Mouse (Mus musculus): ENCODE measurements around the gene Tmem258.

The Tmem258 gene

DNA sequence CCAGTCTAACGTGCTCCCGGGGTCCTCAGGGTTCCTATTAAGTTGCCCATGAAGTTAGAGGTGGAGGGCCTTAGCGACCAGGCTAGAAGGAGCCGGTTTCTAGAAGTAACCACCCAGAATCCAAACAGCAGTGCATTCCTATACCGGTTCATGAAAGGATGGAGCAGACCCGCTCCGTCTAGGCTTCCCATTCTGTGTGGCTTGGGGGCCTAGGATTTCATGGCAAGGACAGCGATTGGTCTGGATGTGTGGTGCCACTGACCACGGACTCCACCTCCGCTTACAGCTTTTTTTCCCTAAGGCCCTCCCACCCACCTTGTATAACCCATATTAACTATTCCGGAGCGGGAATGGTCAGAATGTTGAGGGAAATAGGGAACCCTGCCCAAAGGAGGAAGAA lies 19.7 kb upstream of the Tmem258 start:
- no peak for DNase-seq (ENCODE audit: low spot score in 2 of 2)

DNA sequence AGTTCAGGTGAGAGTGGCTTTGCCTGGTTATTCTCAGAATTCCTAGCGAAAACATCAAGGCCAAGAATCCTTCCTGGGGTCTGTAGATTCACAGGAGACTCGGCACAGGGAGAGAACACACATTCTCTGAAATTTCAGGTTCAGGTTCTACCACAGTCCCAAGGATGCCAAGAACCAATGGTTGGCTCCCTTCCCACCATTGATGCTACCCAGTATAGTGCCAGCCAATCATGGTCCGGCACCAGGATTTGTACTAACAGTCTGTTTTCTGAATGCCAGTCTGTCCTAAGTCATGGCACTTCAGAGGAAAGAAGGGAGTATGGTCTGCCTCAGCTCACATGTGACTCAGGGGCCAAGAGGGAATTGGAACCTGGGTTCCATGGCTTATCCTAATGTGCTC lies 17.9 kb upstream of the Tmem258 start:
- no peak for DNase-seq (ENCODE audit: low spot score in 2 of 2)

DNA sequence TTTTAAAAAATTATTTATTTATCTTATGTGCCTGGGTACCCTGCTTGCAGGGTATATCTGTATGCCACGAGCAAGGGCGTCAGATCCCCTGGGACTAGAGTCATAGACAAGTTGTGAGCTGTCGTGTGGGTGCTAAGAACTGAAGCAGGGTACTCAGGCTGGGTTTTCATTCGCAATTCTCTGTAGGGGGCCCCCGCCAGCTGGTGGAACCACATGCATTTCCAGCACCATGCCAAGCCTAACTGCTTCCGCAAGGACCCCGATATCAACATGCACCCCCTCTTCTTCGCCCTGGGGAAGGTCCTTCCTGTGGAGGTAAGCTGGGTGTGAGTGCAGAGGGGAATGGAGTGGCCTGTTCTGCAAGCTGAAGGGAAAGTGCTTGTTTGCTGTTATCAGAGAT lies 17.2 kb upstream of the Tmem258 start:
- DNase-seq (ENCODE audit: low spot score in 2 of 2) = no peak

DNA sequence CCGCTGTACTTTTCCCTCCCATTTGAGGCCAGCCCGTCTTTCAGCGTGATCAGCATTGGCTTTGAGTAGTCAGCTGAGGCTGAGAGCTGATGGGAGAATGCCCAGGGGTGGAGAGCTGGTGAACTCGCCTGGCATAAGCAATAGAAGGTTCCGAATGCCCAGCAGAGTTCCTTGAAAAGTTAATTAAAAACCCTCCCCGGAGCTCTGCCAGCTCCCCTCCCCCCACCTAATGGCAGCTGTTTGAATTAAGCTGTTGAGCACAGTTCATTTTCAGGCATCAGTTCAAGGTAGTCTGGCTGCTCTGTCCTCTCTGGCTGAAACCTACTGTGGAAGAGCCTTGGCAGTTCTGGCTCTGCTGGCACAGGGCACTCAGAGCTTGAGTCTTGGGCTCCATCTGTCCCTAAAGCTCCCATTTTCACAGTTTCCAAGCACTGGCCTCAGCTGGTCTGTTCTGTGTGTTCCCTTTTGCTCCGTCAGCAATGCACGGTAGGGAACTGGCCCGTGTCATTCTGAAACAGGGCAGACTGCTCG lies 15.5 kb upstream of the Tmem258 start:
- DNase-seq (ENCODE audit: low spot score in 2 of 2) = no peak

DNA sequence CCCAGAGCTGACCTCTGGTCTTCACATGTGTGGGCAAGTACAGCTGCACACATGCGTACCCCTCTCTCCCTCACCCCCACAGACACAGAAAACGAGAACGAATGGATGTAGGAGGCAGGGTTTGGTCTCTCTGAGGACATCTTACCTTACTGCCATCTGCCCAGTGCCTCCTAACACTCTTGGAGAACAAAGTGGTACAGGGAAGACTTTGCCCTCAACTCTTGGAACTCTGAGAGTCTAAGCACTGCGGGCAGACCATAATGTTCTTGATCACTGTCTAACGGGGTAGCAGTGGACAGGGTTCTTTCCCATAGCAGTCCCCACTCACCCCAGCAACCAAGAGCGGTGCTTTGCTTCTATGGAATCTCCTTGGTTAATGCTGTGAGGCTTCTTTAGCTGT lies 14.8 kb upstream of the Tmem258 start:
- no peak for DNase-seq (ENCODE audit: low spot score in 2 of 2)

DNA sequence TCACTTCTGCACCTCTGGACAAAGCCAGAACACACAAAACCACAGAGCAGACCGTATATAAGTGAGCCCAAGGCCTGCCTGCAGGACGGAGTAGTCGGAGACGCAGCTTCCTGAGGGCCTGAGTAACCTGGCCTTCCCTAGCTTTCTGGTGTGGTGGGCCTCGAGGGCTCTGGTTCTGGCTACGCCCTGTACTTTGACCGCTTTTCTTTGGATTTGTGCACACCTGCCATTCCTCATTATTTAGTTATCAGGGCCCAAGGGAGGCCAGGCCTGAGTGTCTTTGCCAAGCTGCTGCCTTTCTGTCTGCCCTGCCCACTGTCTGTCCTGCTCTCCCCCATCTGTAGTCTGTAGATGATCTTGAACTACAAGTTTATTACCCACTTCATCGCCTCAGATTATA lies 13.9 kb upstream of the Tmem258 start:
- DNase-seq (ENCODE audit: low spot score in 2 of 2) = no peak

DNA sequence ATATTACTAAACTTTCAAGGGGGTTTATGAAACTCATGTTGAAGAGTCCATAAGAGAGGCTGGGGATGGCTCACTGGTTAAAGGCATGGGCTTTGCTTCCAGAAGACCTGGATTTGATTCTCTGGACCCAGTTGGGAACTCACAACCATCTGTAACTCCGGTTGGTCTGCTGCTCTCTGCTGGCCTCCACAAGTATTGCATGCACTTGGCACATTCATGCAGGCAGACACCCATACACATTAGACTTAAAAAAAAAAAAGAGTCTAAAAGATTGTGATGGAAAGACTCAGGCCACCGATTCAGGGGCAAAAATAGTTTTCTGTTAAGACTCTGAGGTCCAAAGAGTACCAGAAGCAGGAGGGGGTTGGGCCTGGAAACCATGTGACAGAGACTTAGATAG lies 13.0 kb upstream of the Tmem258 start:
- DNase-seq (ENCODE audit: low spot score in 2 of 2) = peak; percentile 75 to 89

DNA sequence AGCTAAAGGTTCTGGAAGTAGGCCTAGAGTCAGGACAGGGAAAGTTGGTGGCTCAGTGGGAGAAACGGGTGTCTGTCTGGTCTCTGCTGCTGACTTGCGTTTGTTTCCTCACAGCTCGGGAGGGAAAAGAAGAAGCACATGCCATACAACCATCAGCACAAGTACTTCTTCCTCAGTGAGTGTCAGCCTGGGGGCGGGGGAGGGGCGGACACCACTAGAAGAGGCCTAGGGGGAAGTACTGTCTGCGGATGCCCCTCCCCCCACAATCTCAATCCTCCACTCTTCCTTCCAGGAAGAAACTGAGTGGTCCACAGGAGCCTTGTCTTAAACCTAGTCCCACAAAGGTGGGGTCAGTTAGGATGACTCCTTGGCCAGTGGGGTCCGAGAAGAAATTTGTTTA lies 12.5 kb upstream of the Tmem258 start:
- DNase-seq (ENCODE audit: low spot score in 2 of 2) = peak in 1 of 2 experiments; percentile 36

DNA sequence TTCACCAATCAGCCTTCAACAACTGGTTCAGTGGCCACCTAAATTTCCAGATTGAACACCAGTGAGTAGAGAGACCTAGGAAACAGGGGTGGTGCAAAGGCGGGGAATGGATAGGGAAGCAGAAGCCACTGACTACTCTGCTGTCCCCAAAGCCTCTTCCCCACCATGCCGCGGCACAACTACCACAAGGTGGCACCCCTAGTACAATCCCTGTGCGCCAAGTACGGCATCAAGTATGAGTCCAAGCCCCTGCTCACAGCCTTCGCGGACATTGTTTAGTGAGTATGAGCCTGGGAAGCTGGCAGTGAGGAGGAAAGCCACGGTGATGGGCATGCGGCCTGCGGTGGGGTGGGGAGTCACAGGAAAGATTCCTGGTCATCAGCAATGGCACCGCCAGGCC lies 9.5 kb upstream of the Tmem258 start:
- no peak for DNase-seq (ENCODE audit: low spot score in 2 of 2)

DNA sequence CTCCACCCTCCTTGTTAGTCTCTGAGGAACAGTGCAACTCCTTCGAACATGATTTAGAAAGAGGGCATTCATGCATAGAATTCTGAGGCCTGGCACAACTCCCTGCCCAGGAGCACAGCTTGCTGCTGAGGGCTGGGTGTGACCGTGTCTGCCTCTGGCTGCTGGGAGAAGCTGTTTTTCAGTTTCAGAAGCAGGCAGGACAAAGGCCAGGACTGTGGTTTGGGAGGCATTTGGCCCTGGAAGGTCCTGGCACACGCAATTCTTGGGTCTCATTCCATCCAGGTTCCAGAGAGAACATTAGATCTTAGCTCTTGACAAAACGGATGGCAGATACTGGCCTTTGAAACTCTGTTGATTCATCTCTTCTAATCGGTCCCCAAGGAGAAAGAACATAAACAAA lies 8.6 kb upstream of the Tmem258 start:
- no peak for DNase-seq (ENCODE audit: low spot score in 2 of 2)

DNA sequence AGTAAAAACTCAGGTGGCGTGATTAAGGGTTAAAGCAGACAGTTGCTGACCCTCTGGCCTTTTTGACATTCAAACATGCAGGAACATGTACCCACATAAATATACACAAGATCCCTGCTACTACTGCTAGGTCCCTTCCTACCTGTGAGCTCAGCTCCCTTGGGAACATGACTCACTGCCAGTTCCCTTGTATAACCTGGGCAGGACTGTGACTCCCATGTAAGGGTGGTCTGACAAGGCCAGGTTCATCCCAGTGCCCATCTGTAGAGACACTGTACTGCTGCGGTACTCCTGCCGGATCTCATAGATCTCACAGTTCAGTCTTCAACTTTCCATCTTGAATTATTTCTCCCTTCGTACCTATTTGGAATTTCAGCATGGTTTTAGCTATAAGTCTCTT lies 6.7 kb upstream of the Tmem258 start:
- DNase-seq (ENCODE audit: low spot score in 2 of 2) = no peak

DNA sequence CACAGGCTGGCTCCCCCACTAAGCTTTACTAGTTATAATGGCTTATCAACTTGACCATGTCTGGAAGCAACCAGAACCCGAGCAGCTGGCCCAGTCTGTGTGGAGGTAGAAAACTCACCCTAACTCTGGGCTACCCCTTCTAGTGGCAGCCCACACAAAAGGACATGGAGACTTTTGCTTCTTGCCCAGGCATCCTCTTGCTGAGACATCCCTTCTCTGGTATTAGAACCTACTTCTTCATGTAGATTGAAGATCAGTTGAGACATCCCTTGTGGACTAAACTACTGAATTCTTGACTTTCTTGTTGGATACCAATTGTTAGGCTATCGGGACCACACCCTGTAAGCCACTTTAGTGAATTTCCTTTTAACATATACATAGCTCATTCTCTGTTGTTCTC lies 5.5 kb upstream of the Tmem258 start:
- DNase-seq (ENCODE audit: low spot score in 2 of 2) = no peak

DNA sequence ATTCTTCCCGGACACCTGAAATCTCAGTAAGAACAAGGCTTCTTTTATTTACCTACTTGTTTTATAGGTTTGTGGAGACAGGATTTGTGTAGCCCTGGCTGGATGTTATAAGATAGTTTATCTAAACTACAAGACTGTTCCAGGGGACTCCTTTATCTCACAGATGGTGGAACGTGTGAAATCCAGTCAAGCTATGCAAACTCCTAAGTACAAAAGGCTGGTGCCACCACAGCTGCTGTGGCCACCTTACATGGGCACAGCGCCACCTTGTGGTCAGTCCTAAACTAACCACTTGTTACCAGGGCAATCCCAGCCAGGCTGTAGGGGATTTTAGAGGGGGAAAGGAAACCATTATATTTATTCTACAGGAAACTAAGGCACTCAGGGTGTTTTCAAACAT lies 5.1 kb upstream of the Tmem258 start:
- DNase-seq (ENCODE audit: low spot score in 2 of 2) = peak; percentile 81 to 94

DNA sequence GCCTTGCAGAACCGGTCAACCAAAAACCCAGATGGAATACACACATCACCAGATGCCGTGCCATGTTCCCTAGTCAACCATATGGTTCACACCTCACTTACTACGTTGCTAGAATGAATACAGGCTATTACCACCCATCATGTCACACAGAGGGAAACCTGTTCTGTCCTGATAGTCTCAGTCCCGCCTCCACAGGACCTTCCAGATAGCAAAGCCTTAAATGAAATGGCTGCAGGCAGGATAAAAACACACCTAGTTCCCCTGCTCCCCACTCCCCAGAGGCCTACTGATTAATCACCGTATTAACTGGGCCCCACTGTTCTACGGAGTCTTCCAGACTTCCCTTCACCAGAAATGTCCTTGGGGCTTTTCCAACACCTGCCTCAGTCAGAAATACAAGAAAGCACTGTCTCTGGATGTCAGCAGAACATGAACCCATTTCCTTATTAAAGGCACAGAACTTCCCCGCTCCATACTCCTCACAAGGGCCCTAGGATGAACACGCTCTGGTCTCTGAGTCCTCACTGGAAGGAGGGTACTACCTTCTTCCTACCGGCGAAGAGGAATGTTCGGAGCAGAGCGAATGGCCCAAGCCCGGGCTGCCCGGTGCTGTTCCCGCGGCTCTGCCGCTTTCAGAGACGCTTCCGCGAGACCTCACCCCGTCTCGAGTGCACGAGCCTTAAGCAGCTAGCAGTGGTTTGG lies 517 bp upstream of the Tmem258 start:
- DNase-seq (ENCODE audit: low spot score in 2 of 2) = peak; percentile 54 to 67

DNA sequence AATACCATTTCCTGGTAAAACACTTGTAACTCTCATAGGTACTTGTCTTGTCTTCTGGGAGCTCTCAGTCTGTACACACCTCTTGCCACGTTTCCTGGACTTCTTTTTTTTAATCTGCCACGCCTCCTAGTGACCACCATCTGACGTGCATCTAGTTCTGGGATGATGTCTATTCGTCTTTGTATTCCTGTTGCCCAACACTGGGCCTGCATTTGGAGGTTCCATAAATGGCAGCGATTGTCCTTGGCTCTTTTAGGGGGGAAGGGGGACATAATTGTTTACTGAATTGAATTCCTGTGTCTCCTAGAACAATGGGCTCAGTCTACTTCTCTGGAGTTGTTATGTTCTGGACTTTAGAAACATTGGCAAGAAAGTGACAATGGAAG lies 795 bp downstream of the Tmem258 start:
- DNase-seq (ENCODE audit: low spot score in 2 of 2) = peak; percentile 44 to 70

DNA sequence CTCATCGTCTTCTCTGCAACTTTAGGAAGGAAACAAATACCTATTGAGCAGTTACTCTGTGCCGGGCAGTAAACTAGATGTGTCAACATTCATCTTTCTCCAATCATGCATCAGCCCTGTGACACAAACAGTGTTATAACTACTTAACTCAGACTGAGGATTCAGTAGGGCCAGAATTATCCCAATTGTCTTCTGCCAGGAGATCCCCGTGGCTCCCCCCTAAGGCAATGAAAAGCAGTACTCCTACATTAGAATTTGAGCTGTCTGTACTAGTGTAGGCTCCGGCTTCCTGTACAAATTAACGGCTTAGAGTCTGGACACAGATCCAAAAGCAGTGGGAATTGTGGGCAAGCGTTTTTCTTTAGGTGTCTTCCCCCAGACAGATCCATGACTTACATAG lies 1.2 kb downstream of the Tmem258 start:
- no peak for DNase-seq (ENCODE audit: low spot score in 2 of 2)

DNA sequence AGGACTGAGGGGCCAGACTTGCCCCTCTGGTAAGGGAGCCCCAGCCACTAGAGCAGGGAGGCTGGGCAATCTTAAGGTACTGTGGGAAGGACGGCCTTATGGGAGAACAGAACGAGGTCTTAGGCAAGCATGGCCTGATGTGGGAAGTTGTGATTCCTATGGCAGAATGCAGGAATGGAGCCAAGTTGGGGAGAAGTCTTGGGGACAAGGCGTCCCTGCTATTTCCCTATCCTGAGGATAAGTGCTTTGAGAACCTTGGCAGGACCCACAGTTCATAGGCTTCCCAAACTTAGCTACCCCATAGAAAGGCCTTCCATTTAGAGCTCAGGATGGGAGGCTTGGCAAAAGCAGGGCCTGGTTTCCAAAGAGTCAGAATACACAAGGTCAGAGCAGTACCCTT lies 5.0 kb downstream of the Tmem258 start:
- DNase-seq (ENCODE audit: low spot score in 2 of 2) = no peak

DNA sequence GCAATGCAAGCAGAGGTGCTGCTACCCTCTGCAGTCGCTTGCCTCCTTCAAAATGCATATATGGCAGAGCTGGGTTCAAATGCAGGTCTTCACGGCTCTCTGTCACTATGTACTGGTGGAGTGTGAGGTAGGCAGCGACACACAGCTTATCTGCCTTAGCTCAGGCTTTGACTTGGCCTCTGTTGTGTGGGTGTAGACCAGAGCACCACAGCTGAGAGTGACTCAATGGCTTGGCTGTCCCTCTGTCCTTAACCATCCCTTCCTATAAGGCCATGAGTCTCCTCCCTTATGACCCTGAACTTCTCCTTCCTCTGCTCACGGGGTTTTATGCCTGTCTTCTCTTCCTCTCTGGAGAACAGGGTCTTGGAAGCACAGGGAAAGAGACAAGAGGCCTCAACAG lies 7.1 kb downstream of the Tmem258 start:
- no peak for DNase-seq (ENCODE audit: low spot score in 2 of 2)

DNA sequence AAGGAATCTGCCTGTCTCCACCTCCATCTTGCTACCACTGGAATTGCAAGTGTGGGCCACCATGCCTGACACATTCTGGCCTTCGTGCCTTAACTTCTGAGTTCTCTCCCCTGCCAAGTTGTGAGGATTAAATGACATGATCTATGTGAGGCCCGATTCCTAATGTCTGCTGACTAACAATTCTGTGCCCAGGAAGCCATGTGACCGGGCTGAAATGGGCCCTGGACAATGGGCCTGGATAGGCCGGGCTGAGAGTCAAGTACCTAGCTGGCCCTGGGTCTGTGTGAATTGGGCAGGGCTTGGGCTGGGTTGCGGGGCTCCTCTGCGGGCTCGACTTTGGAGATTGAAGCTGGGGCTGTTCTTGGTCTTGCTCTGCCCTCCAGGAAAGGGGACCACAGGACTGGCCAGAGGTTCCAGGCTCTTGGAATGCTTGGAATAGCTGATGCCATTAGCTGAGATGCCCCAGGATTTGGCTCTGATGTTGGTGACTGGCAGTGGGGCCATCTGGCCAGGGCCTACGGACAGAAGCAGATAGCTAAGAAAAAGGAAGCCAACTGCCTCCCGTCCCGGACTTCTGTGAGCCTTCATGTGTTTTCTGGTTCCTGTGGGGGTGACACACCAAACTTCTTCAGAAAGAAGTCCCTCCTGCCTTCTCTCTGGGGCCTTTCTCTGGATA lies 10.1 kb downstream of the Tmem258 start:
- DNase-seq (ENCODE audit: low spot score in 2 of 2) = no peak

DNA sequence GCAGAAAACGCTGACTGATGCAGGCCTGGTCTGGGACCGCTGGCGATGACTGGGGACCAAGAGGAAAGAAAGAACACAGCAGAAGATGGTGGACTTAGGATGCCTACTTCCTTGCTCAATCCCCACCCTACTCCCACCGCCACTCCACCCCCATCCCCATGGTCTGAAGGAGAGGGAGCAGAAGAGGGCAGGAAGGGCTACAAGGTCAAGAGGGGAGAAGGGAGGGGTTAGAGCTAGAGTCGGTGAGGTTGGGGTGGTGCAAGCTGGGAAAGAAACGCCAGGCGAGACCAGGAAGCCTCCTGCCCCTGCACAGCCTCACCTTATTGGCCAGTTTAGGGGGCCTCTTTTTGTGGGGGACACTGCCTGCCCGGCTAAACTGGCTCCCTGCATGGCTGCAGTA lies 12.3 kb downstream of the Tmem258 start:
- no peak for DNase-seq (ENCODE audit: low spot score in 2 of 2)

DNA sequence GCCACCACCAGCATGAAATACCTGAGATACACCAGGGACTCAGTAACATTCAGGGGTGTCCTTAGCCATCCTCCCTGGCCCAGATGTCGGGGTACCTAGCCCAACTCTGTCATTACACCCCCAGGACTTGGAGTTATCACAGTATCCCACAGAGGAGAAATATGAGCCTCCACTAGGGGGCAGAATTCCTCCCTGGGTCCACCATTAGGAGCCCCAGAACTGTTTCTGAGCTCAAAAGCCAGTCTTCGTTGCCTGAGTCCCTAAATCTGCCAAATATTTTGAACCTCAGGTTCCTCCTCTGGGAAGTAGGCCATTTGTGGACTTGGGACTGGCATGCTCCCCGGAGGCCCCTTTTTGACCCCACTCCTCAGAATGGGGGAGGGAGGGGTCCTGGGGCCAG lies 15.3 kb downstream of the Tmem258 start:
- DNase-seq (ENCODE audit: low spot score in 2 of 2) = peak; percentile 43 to 75

DNA sequence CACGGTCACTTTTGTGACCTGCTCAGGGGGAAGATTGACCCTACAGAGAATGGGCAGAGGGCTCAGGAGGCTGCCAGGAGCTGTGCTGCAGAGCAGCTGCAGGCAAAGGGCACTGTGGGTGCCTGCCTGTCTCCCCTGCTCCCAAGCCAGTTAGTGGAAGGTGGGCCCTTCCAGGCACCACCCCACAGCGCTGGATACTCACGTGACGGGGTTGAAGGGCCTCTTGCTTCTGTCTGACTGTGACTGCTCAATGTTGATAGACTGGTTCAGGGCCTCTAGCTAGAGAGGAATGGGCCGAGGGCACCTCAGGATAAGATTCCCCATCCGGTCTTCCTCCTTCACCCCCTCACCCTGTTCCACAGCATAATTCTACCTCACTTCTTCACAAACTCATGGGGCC lies 15.8 kb downstream of the Tmem258 start:
- no peak for DNase-seq (ENCODE audit: low spot score in 2 of 2)

DNA sequence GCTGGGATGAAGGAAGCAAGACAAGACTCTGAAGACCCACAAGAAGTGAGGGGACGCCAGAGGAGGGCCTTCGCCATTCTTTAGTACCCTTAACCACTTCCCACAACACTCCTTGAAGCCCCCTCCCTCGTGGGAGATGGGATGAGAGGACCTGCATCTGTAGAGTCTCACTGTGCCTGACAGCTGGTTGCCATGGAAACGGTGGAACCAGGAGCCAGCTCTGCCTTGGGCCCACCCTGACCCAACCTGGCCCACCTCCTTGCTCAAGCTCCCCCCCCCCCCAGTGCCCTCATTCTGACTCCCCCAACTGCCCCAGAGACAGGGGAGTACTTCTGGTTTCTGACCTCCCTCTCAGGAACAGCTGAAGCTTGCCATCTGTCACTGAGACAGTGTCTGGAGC lies 17.8 kb downstream of the Tmem258 start:
- DNase-seq (ENCODE audit: low spot score in 2 of 2) = no peak

DNA sequence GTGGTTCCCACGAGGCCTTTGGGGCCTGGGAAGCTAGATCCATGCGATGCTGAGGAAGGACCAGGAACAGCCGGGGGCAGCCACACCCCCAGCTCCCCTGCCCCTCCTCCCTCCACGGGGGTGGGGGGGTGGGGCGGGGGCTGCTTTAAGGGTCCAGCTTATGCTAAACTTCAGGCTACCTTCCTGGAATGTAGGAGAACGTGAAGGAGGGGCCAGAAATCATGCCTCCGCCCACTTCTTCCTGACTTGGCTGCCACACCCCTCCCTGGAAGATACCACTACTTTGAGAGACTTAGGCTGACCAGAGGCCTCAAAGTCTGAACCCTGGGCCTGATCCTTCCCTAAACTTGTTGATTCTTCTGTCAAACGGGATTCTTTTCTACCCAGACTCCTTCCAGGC lies 18.8 kb downstream of the Tmem258 start:
- no peak for DNase-seq (ENCODE audit: low spot score in 2 of 2)
